Mouse (Mus musculus) kidney, postnatal 36 days (tissue): ENCODE results near the gene Miga1.

ENCODE experiments used
- DNase-seq, 2 experiments: peaks; one replicate each; pipeline ENCODE4 v3.0.0; 2021 to 2022; ENCODE audit warnings: mixed read lengths in 2 of 2

The Miga1 gene

GRCm38 (mm10) chr3:152284759-152285158, 55.4 kb downstream of the Miga1 start:
- no peak for DNase-seq

GRCm38 (mm10) chr3:152284306-152284705, 55.9 kb downstream of the Miga1 start:
- no peak for DNase-seq

GRCm38 (mm10) chr3:152282126-152282525, 58.1 kb downstream of the Miga1 start:
- no peak for DNase-seq

- DNase-seq, result no peak
Observed at GRCm38 (mm10) chr3:152278431-152278830, 61.8 kb downstream of the Miga1 start.

- no peak for DNase-seq
Observed at GRCm38 (mm10) chr3:152277912-152278311, 62.3 kb downstream of the Miga1 start.

- no peak for DNase-seq
Observed at GRCm38 (mm10) chr3:152276935-152277334, 63.3 kb downstream of the Miga1 start.

- no peak for DNase-seq
Observed at GRCm38 (mm10) chr3:152275008-152275407, 65.2 kb downstream of the Miga1 start.

- no peak for DNase-seq
Observed at GRCm38 (mm10) chr3:152272974-152273685, 67.1 kb downstream of the Miga1 start.

GRCm38 (mm10) chr3:152271876-152272275, 68.3 kb downstream of the Miga1 start:
- DNase-seq, result no peak

GRCm38 (mm10) chr3:152271071-152271710, 69.0 kb downstream of the Miga1 start:
- no peak for DNase-seq

GRCm38 (mm10) chr3:152268099-152268498, 72.1 kb downstream of the Miga1 start:
- DNase-seq, result no peak

- peak in 1 of 2 experiments; percentile 14 for DNase-seq
Observed at GRCm38 (mm10) chr3:152266036-152266421, 74.2 kb downstream of the Miga1 start, which contains the start of gene Nexn. Nexn (minus strand) TSS chr3:152266350.

GRCm38 (mm10) chr3:152265351-152266035, 74.7 kb downstream of the Miga1 start:
- DNase-seq, result peak; percentile 75 to 87

GRCm38 (mm10) chr3:152264830-152265229, 75.4 kb downstream of the Miga1 start:
- DNase-seq, result no peak

GRCm38 (mm10) chr3:152264374-152264773, 75.8 kb downstream of the Miga1 start:
- no peak for DNase-seq

- peak; percentile 28 to 32 for DNase-seq
Observed at GRCm38 (mm10) chr3:152261948-152262347, 78.3 kb downstream of the Miga1 start.

GRCm38 (mm10) chr3:152261436-152261835, 78.8 kb downstream of the Miga1 start:
- DNase-seq, result no peak

GRCm38 (mm10) chr3:152260362-152260761, 79.8 kb downstream of the Miga1 start:
- DNase-seq, result no peak

GRCm38 (mm10) chr3:152259409-152259808, 80.8 kb downstream of the Miga1 start:
- DNase-seq, result peak; percentile 73 to 89

- no peak for DNase-seq
Observed at GRCm38 (mm10) chr3:152257528-152257927, 82.7 kb downstream of the Miga1 start.

- no peak for DNase-seq
Observed at GRCm38 (mm10) chr3:152250487-152250886, 89.7 kb downstream of the Miga1 start.

- no peak for DNase-seq
Observed at GRCm38 (mm10) chr3:152247708-152248107, 92.5 kb downstream of the Miga1 start.

GRCm38 (mm10) chr3:152245273-152245910, 94.8 kb downstream of the Miga1 start:
- DNase-seq, result no peak
